Mouse (Mus musculus) R1 (cell line): ENCODE data around the gene Slc25a13.
A peak's percentile ranks its signal among the peaks of the same experiment; 100 is the strongest.

ENCODE experiments used
- DNase-seq: peaks from one replicate; pipeline ENCODE4 v3.0.0-alpha.2; 2018; ENCODE audit warnings: low read depth, low spot score

Slc25a13 gene

DNA sequence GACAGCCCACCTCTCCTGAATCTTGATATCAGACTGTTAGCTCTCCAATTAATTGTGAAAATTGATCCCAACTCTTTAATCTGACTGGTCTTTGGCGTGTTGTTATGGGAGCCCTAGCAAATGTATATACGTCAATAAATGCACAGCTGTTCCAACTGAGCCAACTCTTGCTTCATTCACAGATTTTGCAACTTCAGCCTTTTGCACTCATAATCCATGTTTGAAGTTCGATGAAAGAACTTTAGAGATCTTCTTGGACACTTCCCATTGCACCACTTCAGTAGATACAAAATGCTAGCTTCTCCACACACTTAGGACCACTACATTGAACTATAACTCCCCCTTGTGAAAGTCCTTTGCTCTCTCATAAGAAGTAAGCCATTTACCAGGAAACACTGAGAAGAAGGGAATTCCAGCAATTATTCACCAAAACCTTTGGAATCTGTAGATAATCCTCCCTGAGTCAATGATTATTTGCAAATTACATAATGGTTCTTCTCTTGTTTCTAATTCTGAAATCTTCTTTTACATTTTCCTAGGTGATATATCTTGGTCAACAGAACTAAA lies 11.3 kb downstream of the Slc25a13 start:
- no peak for DNase-seq

DNA sequence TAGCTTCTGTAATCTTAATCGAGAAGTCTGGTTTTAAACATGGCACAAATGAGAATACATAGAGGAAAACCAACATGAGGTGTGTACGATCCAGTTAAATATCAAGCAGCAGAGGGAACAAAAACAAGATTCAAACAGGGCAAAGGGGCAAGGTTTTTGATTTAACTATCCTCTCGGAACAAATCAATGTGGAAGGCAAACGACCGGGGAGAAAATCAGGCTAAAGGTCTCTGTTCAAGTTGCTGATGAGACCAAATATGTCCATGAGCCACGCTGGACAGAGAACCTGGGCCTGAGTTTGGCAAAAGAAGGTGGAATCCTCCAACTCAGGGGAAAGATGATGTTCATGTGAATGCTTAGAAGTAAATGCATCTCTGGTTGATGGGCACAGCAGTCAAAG lies 14.5 kb downstream of the Slc25a13 start:
- no peak for DNase-seq

DNA sequence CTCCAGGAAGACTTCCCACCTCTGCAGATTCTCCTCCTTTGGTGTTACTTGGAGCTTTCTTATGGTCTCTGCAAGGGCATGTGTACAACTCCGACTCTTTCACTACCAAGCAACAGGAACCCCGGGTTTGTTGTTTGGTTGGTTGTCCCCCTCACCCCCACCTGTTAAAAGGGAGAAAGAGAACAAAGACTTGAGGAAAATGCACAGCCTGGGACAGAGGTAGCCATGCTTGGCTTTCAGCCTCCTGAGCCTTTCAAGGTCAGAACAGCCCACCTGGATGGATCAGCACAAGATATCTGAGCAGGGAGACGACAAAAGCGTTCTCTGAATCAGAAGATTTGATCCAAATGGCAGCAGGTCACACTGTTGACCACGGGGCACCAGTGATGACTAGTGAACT lies 15.0 kb downstream of the Slc25a13 start:
- peak; percentile 76 for DNase-seq

DNA sequence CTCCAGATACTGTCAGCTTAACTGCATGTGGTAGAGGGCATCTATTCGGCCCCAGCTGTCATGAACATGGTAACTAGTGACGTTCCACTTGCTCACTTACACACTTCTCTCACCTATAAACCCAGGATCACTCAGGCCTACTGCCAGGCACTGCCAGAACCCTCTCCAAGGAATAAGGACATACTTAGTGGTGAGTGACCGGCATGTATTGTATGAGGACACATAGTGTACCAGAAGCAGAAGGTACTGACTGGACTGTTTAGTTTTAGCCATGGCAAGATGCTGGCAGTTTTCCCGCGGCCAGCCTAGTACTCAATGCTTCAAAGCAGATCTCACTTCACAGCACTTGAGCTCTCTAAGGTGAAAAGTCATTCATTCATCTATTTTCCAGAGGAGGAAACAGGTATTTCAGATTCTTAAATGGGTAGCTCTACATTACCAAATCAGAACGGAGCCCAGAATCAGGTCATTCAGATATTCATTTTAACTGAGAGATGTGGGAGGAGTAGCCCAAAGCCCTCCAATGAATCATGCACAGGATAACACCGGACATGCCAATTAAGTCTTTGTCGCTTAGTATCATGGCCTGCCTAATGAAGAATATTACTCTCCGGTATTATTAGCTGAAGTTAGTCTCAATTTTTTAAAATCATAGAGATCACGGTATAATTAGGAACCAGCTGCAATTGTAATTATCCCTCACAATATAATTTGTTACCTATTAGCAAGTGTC lies 17.7 kb downstream of the Slc25a13 start:
- no peak for DNase-seq

DNA sequence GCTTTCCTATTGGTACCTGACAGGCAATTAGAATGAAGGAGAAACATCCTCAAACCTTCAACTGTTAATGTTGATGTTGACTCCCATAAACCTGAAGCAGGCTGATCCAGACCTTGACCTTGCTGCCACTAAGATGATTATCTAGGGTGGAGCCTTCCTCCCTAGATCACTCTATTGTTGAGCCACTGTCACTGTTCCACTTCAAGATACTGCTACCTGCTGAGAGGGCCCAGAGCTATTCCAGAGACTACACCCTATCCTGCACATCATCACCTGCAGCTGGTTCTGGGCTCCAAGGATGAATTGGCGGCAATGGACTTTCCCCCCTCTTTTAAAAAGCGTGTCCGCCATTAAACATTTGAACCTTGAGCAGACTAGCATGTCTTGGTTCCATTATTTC lies 18.9 kb downstream of the Slc25a13 start:
- peak; percentile 87 for DNase-seq

DNA sequence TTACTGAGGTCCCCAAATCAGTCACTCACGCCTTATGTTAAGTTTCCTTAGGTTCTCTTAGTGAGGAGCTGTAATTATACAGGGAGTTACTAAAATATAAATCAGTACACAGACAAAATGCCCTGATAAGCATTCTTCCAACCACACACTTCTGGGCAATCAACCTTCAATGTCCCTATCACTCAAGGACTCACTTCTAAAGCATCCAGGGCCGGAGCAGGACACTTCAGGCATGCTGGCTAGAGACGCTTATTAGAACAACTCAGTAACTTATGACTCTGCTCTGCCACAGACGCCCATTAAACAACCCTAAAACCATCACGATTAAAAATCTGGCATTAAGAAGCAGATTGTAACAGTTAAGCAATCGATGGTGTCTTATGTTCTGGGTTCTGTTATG lies 19.6 kb downstream of the Slc25a13 start:
- no peak for DNase-seq

DNA sequence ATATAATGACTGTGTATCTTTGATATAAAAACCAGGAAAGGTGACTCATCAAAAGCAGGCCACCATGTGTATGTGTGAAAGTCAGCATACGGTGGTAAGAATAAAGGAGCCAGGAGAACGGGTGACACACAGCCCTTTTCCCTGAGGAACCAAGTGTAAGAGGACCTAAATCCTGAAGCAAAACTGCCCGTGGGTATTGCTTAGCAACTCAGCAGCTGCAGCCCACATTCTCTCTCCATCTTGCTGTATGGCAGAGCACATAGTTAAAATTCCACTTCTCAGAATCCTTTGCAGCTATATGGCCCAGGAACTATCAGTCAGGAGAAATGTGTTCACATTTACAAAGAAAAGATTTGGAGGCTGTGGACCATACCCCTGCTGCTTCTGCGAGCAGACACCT lies 20.4 kb downstream of the Slc25a13 start:
- DNase-seq = peak; percentile 55

DNA sequence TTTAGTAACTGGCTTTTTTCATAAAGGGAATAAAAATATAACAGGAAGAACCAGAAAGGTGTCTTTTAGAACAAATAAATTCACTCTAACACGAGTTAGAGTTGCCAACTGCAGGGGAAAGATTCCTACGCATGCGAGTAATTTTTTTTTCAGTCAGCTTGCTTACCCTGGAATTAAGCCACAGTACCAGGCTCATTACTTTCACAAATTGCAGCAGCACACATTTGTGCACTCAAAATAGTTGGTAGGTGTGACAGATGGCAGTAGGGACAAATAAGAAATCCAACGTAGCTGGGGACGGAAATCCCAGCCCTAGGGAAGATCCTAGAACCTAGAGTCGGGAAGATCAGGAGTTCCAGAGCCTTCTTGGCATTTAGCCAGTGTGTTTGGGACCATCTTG lies 22.1 kb downstream of the Slc25a13 start:
- no peak for DNase-seq

DNA sequence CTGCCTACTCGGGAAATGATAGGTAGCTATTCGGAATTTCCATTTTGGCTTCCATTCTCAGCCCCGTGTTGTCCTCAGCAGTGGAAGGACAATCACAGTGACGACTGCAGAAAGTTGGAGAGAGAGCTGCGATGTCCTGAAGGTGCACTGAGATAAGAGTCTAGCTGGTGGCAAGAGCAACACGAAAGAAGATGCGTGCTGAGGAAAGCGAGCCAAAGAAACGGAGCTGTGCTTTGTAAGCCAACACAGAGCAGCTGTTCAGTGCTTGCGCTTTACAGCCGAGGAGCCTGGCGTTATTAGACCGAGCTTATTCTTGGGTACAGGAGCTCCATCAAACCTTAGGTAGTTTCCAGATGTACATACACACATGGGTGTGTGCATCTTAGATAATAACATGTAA lies 23.1 kb downstream of the Slc25a13 start:
- no peak for DNase-seq

DNA sequence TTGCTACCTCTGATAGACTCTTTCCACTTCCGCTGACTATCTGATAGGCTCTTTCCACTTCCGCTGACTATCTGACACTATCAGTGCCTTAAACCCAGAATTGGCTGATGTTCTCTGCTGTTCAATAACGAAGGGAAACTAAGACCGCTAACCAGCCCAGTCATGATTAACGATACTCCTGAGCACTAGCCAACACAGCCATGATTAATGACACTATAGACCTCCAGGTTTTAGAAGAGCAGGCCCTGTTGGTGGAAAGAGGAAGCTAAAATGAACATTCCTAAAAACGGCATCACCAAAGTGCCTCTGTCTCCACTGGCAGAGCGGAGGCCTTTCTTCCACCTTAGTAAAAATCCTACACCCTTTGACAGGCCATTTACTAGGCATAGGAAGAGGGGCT lies 24.6 kb downstream of the Slc25a13 start:
- DNase-seq = no peak

DNA sequence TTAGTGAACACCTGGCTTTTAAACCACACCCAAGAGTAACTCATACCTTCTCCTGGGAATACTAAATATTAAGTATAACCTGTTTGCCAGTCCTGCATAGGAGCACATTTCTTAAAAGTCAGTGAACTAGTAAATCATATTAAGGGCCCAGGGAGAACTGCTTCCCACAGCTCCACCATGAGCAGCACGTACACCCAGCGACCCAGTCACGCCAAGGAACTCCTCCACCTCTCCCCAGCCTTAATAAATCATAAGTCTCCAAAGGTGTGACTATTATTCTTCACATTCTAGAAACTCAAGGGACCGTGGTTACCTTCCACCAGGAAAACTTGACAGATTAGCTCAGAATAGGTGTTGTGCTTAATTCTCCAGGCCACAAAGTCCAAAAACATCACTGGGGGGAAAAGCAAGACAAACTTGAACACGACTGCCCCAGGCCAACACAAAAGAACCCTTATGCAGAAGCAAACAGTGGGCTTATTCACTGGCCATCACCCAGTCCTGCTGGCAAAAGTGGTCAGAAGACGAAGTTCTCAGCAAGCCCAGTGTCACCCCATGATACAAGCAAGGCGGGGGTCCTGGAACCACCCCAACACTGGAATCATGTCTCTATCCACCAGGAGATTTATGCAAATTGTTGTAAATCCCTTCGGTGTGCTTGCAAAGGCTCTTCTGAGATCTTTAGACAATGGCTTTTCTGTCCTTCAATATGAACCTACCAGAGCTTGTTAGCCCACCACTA lies 25.2 kb downstream of the Slc25a13 start:
- DNase-seq = no peak

DNA sequence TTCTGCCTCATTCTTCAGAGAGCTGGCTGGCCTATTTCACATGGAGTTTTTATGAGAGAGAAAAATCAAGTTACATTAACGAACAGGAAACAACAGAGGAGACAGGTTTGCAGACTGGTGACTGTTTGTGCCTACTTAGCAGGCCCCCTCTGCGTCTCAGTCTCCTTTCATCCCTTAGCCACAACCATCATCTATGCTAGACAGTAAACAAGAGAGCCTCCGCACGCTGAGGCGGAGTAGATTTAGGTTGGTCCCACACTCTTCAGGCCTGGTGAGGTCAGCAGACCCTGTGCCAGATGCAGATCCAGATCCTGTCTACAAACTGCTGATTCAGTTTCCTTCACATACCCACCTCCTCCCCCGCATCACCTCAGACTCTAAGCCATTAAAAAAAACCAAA lies 28.0 kb downstream of the Slc25a13 start:
- DNase-seq = no peak

DNA sequence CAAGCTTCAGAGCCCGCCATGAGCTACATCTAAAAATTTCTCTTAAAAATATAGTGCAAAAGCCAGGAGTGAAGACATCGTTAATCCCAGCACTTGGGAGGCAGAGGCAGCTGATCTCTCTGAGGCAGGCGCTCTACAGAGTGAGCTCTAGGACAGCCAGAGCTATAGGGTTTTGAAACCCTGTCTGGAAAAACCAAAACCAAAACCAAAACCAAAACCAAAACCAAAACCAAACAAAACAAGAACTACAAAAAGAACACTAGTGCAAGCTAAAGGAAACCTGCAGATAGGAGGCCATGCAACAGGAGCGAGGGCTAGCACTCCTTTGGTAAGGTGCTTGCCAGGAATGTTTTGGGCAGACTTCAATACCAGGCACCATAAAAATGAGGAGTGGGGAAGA lies 30.5 kb downstream of the Slc25a13 start:
- DNase-seq = no peak

DNA sequence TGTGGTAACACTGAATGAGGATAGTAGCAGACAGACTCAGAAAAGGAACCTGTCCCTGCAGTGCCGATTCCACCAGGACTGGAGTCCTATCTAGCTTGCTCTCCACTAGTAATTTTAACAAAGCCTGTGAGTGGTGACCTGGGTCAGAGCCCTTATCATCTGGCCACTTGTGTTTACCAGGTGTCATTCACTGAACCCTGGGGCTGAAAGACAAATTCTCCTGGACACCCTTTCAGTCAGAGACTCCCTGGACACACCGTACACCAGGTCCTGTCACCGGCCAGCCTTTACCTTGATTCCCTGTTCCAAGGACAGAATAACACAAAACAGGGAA lies 31.3 kb downstream of the Slc25a13 start:
- DNase-seq = no peak

DNA sequence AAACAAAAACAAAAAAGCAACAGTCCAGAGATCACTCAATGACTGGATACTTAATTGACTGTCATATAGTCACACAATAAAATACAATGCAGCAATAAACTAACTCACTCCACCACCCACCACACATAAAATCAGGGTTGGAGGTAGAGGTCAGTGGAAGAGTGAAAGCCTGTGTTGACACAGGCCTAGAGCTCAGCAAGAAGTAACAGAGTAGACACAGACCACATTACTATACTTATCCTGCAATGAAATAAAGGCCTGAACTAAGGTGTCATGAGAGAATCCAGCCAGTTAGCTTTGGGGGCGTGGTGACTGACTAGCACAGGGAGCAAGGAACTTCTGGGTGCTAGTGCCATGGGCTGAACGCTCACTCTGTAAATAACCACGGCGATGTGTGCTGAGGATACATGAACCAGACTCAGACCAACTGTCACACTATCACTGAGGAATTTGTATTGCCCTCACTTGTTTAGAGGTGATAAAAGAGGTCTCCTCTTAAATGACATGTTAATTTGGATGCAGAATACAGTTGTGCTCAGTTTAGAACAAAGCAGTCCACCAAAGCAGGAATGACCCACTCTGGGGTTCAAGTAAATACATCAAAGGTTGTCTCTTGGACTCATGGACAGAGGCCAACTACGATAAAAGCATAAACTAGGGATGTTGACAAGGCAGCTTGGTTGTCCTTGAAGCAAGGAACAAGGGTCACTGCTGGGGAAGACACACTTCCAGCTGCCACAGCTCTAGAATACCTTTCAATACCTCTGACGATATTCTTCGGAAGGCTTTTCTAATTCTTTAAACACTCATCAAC lies 31.8 kb downstream of the Slc25a13 start:
- DNase-seq = no peak

DNA sequence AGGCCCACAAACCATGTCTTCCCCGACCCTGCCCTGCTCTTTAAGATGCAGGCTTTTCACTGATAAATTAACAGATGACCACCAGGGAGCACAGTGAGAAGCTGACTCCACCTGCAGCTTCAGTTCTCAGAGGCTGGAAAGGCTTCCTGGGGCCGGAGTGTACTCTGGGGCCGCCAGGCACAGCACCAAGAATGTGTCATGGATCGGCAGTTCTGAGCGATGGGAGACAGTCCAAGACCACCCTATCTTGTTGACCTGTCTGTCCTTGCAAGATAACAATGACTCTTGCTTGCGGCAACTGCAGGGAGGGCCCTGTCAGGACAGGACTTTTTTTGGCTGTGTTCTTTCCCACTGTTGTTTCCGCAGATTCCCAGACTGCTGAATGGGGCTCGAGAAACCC lies 33.4 kb downstream of the Slc25a13 start:
- peak; percentile 61 for DNase-seq

DNA sequence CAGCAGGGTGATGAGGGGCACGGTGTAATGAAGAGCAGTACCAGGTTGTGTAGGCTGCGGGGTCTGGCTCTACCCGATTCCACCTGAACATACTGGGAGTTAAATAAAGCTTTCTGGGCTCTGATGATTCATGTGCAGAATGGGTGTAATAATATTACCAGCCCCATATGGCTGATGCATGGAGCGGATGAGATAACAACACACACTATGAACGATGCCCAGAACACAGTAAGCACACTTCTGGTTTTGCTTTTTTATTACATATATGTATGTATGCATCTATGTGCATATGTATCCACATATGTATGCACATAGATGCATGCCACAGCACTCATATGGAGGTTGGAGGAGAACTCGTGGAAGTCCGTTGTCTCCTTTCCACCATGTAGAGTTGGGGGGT lies 34.8 kb downstream of the Slc25a13 start:
- no peak for DNase-seq

DNA sequence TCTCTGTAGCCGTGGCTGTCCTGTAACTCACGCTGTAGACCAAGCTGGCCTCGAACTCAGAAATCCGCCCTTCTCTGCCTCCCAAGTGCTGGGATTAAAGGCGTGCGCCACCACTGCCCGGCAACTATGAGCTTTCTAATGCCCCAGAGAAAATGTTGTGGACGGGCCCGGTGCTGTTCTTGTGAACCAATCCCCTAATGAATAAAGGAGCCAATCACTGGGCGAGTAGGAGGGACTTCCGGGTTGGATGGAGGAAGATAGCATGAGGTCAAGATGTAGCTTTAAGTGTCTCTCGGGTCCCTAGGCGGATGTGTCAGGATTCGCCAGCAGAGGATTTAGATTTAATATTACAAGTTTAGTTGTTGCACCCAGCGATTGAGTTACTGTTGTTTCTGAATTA lies 38.6 kb downstream of the Slc25a13 start:
- DNase-seq = peak; percentile 85

DNA sequence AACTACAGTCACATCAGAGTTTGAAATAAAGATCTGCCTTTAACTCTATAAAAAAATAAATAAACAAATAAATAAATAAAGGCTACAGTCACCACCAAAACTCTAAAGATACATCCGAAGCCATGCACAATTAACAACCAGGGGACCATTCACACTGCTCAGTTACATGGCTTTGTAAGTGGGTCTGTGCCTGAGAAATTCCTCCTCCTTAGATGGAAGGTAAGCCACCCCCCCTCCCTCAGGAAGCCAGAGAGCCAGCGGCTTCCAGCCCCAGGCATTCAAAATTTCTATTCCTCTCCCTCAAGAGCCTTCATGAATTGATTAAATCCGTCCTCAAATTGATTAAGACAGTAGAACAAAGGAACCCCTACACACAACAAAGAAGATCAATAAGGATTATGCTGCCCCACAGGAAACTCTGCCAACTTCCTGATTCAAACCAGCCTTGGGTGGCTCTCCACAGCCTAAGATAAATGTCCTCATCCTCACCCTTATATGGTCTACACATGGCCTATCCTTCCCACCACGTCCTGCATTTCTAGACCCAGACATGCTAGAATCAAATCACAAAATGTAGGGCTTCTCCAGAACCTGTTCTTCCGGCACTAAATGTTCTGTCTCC lies 41.5 kb downstream of the Slc25a13 start:
- DNase-seq = no peak

DNA sequence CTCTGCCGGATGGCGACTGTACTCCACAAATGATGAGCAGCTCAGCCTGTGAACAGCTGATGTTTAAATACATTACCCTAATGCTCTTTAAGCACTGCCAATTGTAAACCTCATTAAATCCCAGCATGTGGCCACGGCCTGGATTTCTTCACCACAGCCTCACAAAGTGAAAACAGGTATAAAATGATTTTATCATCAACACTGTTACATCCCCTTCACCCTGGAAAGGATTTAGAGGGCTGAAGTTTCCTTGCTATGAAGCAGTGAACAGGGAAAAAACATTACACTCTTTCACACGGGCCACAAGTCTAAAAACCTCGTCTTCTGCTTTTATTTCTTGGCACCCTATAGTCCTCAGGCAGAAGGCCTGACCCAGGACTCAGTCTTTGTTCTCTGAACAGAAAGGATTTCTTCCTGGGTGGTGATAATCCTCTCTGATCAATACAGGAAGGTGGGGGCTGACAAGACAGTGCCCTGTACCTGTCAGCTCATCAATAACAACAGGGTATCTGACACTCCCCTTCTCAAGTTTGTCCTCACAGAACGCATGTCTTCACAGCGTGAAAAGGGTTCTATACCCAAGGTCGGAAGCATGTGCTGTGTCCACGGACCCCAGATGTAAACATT lies 42.9 kb downstream of the Slc25a13 start:
- peak; percentile 55 for DNase-seq

DNA sequence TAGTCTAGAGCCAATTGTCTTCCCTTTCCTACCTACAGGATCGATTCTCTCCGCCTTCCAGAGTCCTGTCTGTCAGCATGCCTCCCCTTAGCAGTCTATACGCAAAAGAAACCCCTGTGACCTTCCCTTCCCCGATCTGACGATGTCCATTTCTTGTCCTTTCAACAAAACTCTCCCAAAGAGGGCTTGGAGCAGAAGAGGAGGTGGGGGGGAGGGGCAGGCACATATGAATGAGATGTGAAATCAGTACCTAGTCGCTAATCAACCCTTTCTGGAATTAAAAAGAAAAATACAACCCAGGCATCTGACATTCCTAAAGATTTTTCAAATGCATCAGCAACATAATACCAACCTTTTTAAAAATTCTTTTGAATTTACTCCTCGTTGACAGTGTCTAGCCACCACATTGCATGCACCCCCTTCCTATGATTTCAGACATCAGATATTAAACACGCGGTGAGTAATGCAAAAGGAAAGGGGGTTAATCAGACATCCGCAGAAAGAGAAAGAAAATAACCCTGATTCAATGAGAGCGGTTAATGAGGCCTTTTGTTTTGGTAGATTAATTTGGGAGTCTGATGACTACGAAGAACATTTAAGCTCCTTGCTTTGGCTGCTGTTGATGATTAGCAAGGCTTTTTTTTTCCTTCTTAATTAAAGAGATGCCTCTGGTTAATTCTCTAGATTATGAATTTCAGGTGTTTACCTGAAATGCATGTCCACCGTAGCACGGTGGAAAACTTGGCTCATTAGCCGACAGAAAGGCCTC lies 43.6 kb downstream of the Slc25a13 start:
- no peak for DNase-seq
